9 mouse cellular contexts compared by ENCODE assay signal in genomic region chr6:115991108-115991880, GRCm38 (mm10). TPM values are rescaled to one million over a fixed set of nuclear protein-coding genes. Genes with fewer than 3 reads are reported as not detected.
DNase-seq lines count a peak whose midpoint lies in the region; ATAC-seq and TF ChIP-seq lines count a peak whose summit lies in the region.
"Had no signal": no experiment of that assay in that cellular context is flagged by ENCODE, and none has a peak within 500 bp of the region (broad histone marks: within the 10 kb centered on the region; RNA-seq: fewer than 3 reads in every experiment).

No protein-coding gene starts in this region.

- peak overlapping the region; percentile 96 for H3K9ac ChIP-seq in heart, adult 2 months (ENCODE audit: low read depth, low read length)
- H3K9ac ChIP-seq in heart, embryonic 15.5 days = peak overlapping the region; percentile 73
- peak overlapping the region; percentile 26; the same call in 1 of the 2 replicates for H3K9ac ChIP-seq in liver, postnatal 0 days (replicated peaks)
- H3K9ac ChIP-seq in stomach, embryonic 16.5 days (ENCODE audit: low read length) = peak overlapping the region; percentile 68

- 35% methylated on average over 13 of the region's 13 CpGs for WGBS in heart, adult 2 months
- WGBS in heart, embryonic 15.5 days = 36% methylated on average over 13 of the region's 13 CpGs
- WGBS in liver, postnatal 0 days (ENCODE audit: insufficient replicate concordance) = 32% methylated on average over 13 of the region's 13 CpGs
- WGBS in stomach, embryonic 16.5 days = 36% methylated on average over 13 of the region's 13 CpGs

- TF ChIP-seq CTCF in heart, adult 2 months (IDR thresholded peaks at IDR 0.05) = no peak
- no peak for TF ChIP-seq CTCF in liver, postnatal 0 days (IDR thresholded peaks at IDR 0.05; ENCODE audit: low read depth)

- ATAC-seq in heart, embryonic 15.5 days (replicated peaks; ENCODE audit: insufficient number of reproducible peaks, insufficient read depth, low FRiP score, low read depth) = no peak
- no peak for ATAC-seq in liver, postnatal 0 days
- ATAC-seq in stomach, embryonic 16.5 days (ENCODE audit: insufficient read depth, low FRiP score) = no peak; the same call in 1 of the 2 replicates

- H3K4me3 ChIP-seq in heart, adult 2 months = peak overlapping the region; percentile 91
- peak overlapping the region; percentile 64 for H3K4me3 ChIP-seq in heart, embryonic 15.5 days
- H3K4me3 ChIP-seq in liver, postnatal 0 days (ENCODE audit: low read depth, low read length) = peak overlapping the region; percentile 57
- peak overlapping the region; percentile 70 for H3K4me3 ChIP-seq in stomach, embryonic 16.5 days (replicated peaks; ENCODE audit: low read length)

- H3K36me3 ChIP-seq in heart, adult 2 months (ENCODE audit: control insufficient read depth, insufficient read depth, low read length) = no peaks in the 10 kb centered on the region
- no peaks in the 10 kb centered on the region for H3K36me3 ChIP-seq in heart, embryonic 15.5 days
- H3K36me3 ChIP-seq in liver, postnatal 0 days (replicated peaks; ENCODE audit: insufficient read depth, low read length) = no peaks in the 10 kb centered on the region
- no peaks in the 10 kb centered on the region for H3K36me3 ChIP-seq in stomach, embryonic 16.5 days (ENCODE audit: control insufficient read depth, insufficient read depth, low read length)
- H3K36me3 ChIP-seq: G1E had no signal

- H3K9me3 ChIP-seq in heart, embryonic 15.5 days (replicated peaks) = peaks cover 8% of the 10 kb centered on the region; the same call in 1 of the 2 replicates
- no peaks in the 10 kb centered on the region for H3K9me3 ChIP-seq in liver, postnatal 0 days (ENCODE audit: low read length)
- no peaks in the 10 kb centered on the region for H3K9me3 ChIP-seq in stomach, embryonic 16.5 days (replicated peaks; ENCODE audit: control insufficient read depth, low read length)

- TF ChIP-seq EP300 in heart, adult 2 months (IDR thresholded peaks at IDR 0.05; ENCODE audit: insufficient read depth, low read depth, low read length) = no peak
- TF ChIP-seq EP300 in liver, postnatal 0 days (IDR thresholded peaks at IDR 0.05; ENCODE audit: low read depth) = no peak

- intact Hi-C loops in heart, adult 2 months (cut with DNase I) = no loop called here

- peak overlapping the region; percentile 96 for H3K27ac ChIP-seq in heart, adult 2 months
- H3K27ac ChIP-seq in heart, embryonic 15.5 days = peak overlapping the region; percentile 81
- H3K27ac ChIP-seq in liver, postnatal 0 days (ENCODE audit: low read depth) = peak overlapping the region; percentile 48; the same call in 1 of the 2 replicates
- peak overlapping the region; percentile 69 for H3K27ac ChIP-seq in stomach, embryonic 16.5 days (ENCODE audit: low read length)

- H3K79me2 ChIP-seq in heart, adult 2 months (replicated peaks; ENCODE audit: control insufficient read depth, insufficient read depth, low read length) = peaks cover 12% of the 10 kb centered on the region

- peak; percentile 68 for DNase-seq in heart, adult 2 months
- no peak for DNase-seq in heart, adult 11 months
- DNase-seq in adrenal gland, adult 2 months = peak; percentile 92
- DNase-seq in liver, postnatal 0 days = no peak
- no peak for DNase-seq in layer of hippocampus, postnatal 14 days (ENCODE audit: low spot score in 2 of 2)
- no peak for DNase-seq in gastrocnemius, adult 8-10 months (ENCODE audit: low spot score in 2 of 2)

- H3K4me2 ChIP-seq in heart, embryonic 15.5 days = peak overlapping the region; percentile 83
- peak overlapping the region; percentile 48 for H3K4me2 ChIP-seq in liver, postnatal 0 days (ENCODE audit: low read depth, low read length)
- H3K4me2 ChIP-seq in stomach, embryonic 16.5 days (ENCODE audit: low read depth, low read length) = peak overlapping the region; percentile 84

- H3K4me1 ChIP-seq in heart, adult 2 months (ENCODE audit: control insufficient read depth, insufficient read depth, low read length) = peaks cover 25% of the 10 kb centered on the region
- H3K4me1 ChIP-seq in heart, embryonic 15.5 days (replicated peaks) = peaks cover 65% of the 10 kb centered on the region
- peaks cover 18% of the 10 kb centered on the region for H3K4me1 ChIP-seq in liver, postnatal 0 days (ENCODE audit: insufficient read depth)
- H3K4me1 ChIP-seq in stomach, embryonic 16.5 days (ENCODE audit: control insufficient read depth, insufficient read depth, low read length) = peaks cover 58% of the 10 kb centered on the region

- H3K27me3 ChIP-seq in heart, adult 2 months (ENCODE audit: control insufficient read depth, insufficient read depth, low read length) = no peaks in the 10 kb centered on the region
- peaks cover 31% of the 10 kb centered on the region for H3K27me3 ChIP-seq in heart, embryonic 15.5 days
- peaks cover 35% of the 10 kb centered on the region for H3K27me3 ChIP-seq in liver, postnatal 0 days (ENCODE audit: insufficient read depth, low read length)
- peaks cover 8% of the 10 kb centered on the region for H3K27me3 ChIP-seq in stomach, embryonic 16.5 days (ENCODE audit: control insufficient read depth, insufficient read depth, low read length)

- 0 out of 2 replicates have a peak, but pooled peaks have one; percentile 10 for TF ChIP-seq POLR2A in heart, adult 2 months (IDR thresholded peaks at IDR 0.05; ENCODE audit: insufficient read depth, low read depth, low read length)

RNA-seq across cellular contexts. Expression of gene Plxnd1, which starts 3.5 kb away (rescaled TPM):
- total RNA-seq in heart, adult 2 months (2021) = 10 to 100 TPM; 58.8 to 90.6 TPM
- 79.9 and 102 TPM in 2 replicates for polyA plus RNA-seq in heart, adult 2 months (2012; rRNA removed)
- total RNA-seq in adrenal gland, adult 2 months (2021) = 100 to 1,000 TPM; 168 to 181 TPM
- 279 and 288 TPM in 2 replicates for polyA plus RNA-seq in adrenal gland, adult 2 months (2012; rRNA removed)
- polyA plus RNA-seq in heart, embryonic 15.5 days (2015; fragmentation: Nextera tagmentation; extraction: Ambion mirVana) = 38.6 and 53.4 TPM in 2 replicates
- 8.5 and 8.7 TPM in 2 replicates for polyA plus RNA-seq in liver, postnatal 0 days (2015; fragmentation: Nextera tagmentation; extraction: Ambion mirVana)
- polyA plus RNA-seq in stomach, embryonic 16.5 days (2015; fragmentation: Nextera tagmentation; extraction: Ambion mirVana) = 27.7 and 28.5 TPM in 2 replicates
- total RNA-seq in layer of hippocampus, postnatal 14 days (2021) = 10 to 100 TPM; 40.9 to 47.9 TPM
- 10 to 100 TPM; 12.9 to 25.5 (median 19.1) TPM for total RNA-seq in gastrocnemius, adult 8-10 months (2022)

RNA-seq across cellular contexts. Expression of gene H1foo, which starts 46.6 kb away (rescaled TPM):
- total RNA-seq in heart, adult 2 months (2021) = not detected
- not detected in 2 replicates for polyA plus RNA-seq in heart, adult 2 months (2012; rRNA removed)
- not detected for total RNA-seq in adrenal gland, adult 2 months (2021)
- polyA plus RNA-seq in adrenal gland, adult 2 months (2012; rRNA removed) = not detected in 2 replicates
- not detected in 2 replicates for polyA plus RNA-seq in heart, embryonic 15.5 days (2015; fragmentation: Nextera tagmentation; extraction: Ambion mirVana)
- not detected in 2 replicates for polyA plus RNA-seq in liver, postnatal 0 days (2015; fragmentation: Nextera tagmentation; extraction: Ambion mirVana)
- polyA plus RNA-seq in stomach, embryonic 16.5 days (2015; fragmentation: Nextera tagmentation; extraction: Ambion mirVana) = not detected in 2 replicates
- total RNA-seq in layer of hippocampus, postnatal 14 days (2021) = not detected
- not detected for total RNA-seq in gastrocnemius, adult 8-10 months (2022)
- total RNA-seq: G1E had no signal
- polyA plus RNA-seq: G1E had no signal

RNA-seq across cellular contexts. Expression of gene Rho, which starts 59.7 kb away (rescaled TPM):
- total RNA-seq in heart, adult 2 months (2021) = under 1 TPM in 1 of 2 experiments, not detected in 1; 0.23 TPM
- 0.44 and 1.3 TPM in 2 replicates for polyA plus RNA-seq in heart, adult 2 months (2012; rRNA removed)
- total RNA-seq in adrenal gland, adult 2 months (2021) = under 1 TPM; 0.52 to 0.95 TPM
- 2.2 and 3.4 TPM in 2 replicates for polyA plus RNA-seq in adrenal gland, adult 2 months (2012; rRNA removed)
- polyA plus RNA-seq in heart, embryonic 15.5 days (2015; fragmentation: Nextera tagmentation; extraction: Ambion mirVana) = not detected in 2 replicates
- not detected in 2 replicates for polyA plus RNA-seq in liver, postnatal 0 days (2015; fragmentation: Nextera tagmentation; extraction: Ambion mirVana)
- polyA plus RNA-seq in stomach, embryonic 16.5 days (2015; fragmentation: Nextera tagmentation; extraction: Ambion mirVana) = 0.09 TPM in 2 replicates
- total RNA-seq in layer of hippocampus, postnatal 14 days (2021) = under 1 TPM; 0.41 to 0.48 TPM
- not detected for total RNA-seq in gastrocnemius, adult 8-10 months (2022)
- polyA plus RNA-seq: G1E had no signal

Comparison
In these comparisons a context has a peak if more than half of its experiments do, and no peak if none do; other contexts are left out.
1. DNase-seq: peak in heart, adult 2 months (2 of 2) and adrenal gland, adult 2 months (single experiment); none in heart, adult 11 months (single experiment), liver, postnatal 0 days (single experiment), layer of hippocampus, postnatal 14 days (0 of 2) and gastrocnemius, adult 8-10 months (0 of 2).
2. H3K9ac ChIP-seq: peak in every context shown above with its lines; median percentile 96 in heart, adult 2 months; 73 in heart, embryonic 15.5 days; 68 in stomach, embryonic 16.5 days; 26 in liver, postnatal 0 days.
3. Peak in every context shown above with its lines, with median percentiles within 50 percentile points of each other: H3K27ac ChIP-seq, H3K4me3 ChIP-seq and H3K4me2 ChIP-seq.